Mouse (Mus musculus) mammary gland, adult 2 months (tissue): ENCODE data around the gene Olfr372. TPM values are rescaled to one million over a fixed set of nuclear protein-coding genes. Genes with fewer than 3 reads are reported as not detected.

Experiments used
- polyA plus RNA-seq: library from polyadenylated mRNA; depleted of rRNA; stranded (reverse); fragments of >200 nt; gene quantifications from 2 replicates; pipeline ENCODE4 v1.2.3, GENCODE M21; 2012; ENCODE audit warnings: low replicate concordance; rRNA removed

The Olfr372 gene
- polyA plus RNA-seq = not detected in 2 replicates

GRCm38 (mm10) chr8:72040918-72041317 lies at the start of gene Olfr372:
Gene Olfr372 (plus strand): TSS chr8:72041218.

GRCm38 (mm10) chr8:72009473-72009872 lies 31.5 kb upstream of the Olfr372 start, which contains the start of gene Cyp4f18:
Gene Cyp4f18 (minus strand): TSS chr8:72009626.

GRCm38 (mm10) chr8:72082877-72083276 lies 41.9 kb downstream of the Olfr372 start, which contains the start of gene Olfr373:
Gene Olfr373 (plus strand): TSS chr8:72083177.

GRCm38 (mm10) chr8:72106740-72107139 lies 65.7 kb downstream of the Olfr372 start, which contains the start of gene Olfr374:
Gene Olfr374 (plus strand): TSS chr8:72107040.

Other genes starting within 250 kb of the Olfr372 start
- 0.59 and 0.86 TPM in 2 replicates for gene Zfp709, start 159.2 kb upstream of the Olfr372 start, polyA plus RNA-seq
- 0.43 and 0.86 TPM in 2 replicates for gene Zfp882, start 132.6 kb upstream of the Olfr372 start, polyA plus RNA-seq
- 1.5 and 4.1 TPM in 2 replicates for gene Zfp617, start 132.6 kb upstream of the Olfr372 start, polyA plus RNA-seq
- gene Zfp961, start 90.2 kb upstream of the Olfr372 start, polyA plus RNA-seq = 2.8 and 6.7 TPM in 2 replicates
- 24.4 and 32.5 TPM in 2 replicates for gene Cyp4f18, start 31.6 kb upstream of the Olfr372 start, polyA plus RNA-seq
- gene Olfr373, start 42.0 kb downstream of the Olfr372 start, polyA plus RNA-seq = not detected in 2 replicates
- gene Olfr374, start 65.8 kb downstream of the Olfr372 start, polyA plus RNA-seq = 0.01 TPM in 1 of 2 replicates, not detected in the other
- 85.9 and 92.6 TPM in 2 replicates for gene Tpm4, start 93.8 kb downstream of the Olfr372 start, polyA plus RNA-seq
- gene Rab8a, start 120.0 kb downstream of the Olfr372 start, polyA plus RNA-seq = 29.9 and 44.0 TPM in 2 replicates
- 5.5 and 10.6 TPM in 2 replicates for gene Hsh2d, start 148.4 kb downstream of the Olfr372 start, polyA plus RNA-seq
- gene Cib3, start 171.6 kb downstream of the Olfr372 start, polyA plus RNA-seq = 0.14 and 0.19 TPM in 2 replicates
- not detected in 2 replicates for gene Gm11034, start 172.4 kb downstream of the Olfr372 start, polyA plus RNA-seq
- 31.5 and 53.5 TPM in 2 replicates for gene Fam32a, start 178.5 kb downstream of the Olfr372 start, polyA plus RNA-seq
- 87.1 and 87.7 TPM in 2 replicates for gene Ap1m1, start 198.8 kb downstream of the Olfr372 start, polyA plus RNA-seq